Mouse (Mus musculus): ENCODE measurements around the gene Slc7a4. TPM values are rescaled to one million over a fixed set of nuclear protein-coding genes. Genes with fewer than 3 reads are reported as not detected.
A peak's percentile ranks its signal among the peaks of the same experiment; 100 is the strongest.
"Not testable (repeated sequence)": the region's sequence is repeated elsewhere in the genome, so short reads cannot be mapped to it uniquely, and the experiment has no call there.

Slc7a4 gene
- total RNA-seq, 4 experiments from 2014 or later: 0.19 to 0.40 TPM; not detected in 2

DNA sequence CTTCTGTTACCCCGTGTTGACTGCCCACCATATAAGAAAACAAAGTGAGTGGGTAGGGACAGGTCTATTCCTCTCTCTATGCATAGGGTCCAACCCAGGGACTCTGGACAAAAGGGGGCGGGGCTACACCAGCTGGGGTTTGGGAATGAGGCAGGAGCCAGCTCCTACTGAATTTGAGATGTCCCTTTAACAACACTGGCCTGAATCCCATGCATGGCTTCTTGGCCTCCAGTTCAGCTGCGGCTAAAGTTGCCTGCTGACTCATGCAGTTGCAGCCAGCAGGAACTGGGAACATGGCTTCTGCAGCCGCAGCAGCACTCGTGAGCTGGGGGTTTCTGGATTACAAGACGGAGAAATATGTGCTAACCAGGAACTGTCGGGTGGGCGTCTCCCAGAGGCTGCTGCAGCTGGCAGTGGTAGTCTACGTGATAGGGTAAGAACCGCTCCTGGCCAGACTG is 21.2 kb downstream of the Slc7a4 start, which contains the start of gene P2rx6:
Gene P2rx6 (plus strand): TSS at position 135 of the 458 bp plus-strand sequence.
- DNase-seq (ENCODE audit: low spot score in 2 of 2): peak; percentile 62 to 71

DNA sequence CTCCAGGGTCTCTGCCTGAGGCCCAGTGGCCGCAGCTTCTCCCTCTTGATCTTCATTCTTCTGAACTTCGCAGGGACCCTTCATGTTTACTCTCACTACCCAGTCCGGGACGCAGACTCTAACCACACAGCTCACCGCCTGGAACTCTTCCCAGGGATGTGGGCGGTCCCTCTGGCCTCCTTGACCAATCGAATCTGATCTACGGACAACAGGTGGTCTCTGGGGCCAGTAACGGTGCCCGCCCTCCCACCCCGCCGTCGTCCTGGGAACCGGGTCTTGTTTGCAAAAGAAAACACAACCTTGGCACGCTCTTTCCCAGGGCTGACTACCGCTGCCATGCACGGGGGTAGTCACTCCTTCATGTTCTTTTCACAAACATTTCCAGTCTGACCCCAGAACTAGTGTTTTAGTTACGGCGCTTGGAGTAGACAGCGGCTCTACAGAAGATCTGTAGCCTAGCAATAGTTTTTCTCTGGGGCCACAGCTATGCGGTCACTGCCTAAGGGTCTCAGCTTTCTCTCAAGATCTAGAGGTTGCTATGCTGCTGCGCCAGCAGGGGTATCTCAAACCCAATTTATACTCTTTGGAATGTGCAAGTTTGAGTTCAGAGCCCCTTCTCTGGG is 21.8 kb downstream of the Slc7a4 start, which contains the start of gene Lrrc74b:
Gene Lrrc74b (minus strand): TSS at position 120 of the 623 bp plus-strand sequence.
- DNase-seq (ENCODE audit: low spot score in 2 of 2): peak; percentile 77 to 81

DNA sequence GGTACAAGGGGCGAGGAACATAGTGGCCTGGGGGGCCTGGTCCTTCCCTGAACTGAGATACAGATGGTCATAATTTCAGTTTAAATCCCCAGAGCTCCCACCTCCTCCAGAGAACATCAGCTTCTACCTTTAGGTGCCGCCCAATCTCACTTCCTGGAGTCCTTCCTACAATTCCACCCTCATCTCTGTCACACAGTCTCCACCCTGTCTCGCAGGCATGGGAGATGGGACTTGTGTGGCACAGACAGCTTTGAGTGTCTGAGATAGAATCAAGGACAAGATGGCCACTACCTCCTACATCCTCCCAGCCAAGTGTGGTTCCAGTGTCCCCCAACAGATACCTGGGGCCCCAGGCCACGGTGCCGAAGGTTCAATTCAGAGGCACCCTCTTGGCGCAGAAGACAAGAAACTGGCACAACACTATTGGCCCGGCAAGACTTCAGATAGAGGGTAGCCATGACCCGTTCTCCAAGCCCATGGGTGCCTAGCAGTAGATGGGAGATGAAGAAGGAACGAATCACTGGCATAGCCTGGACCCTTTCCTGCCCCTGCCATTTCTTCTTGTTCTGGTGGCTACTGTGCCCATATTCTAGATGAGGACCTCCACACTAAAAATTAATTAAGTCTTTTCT is 23.5 kb downstream of the Slc7a4 start:
- DNase-seq (ENCODE audit: low spot score in 2 of 2): no peak

DNA sequence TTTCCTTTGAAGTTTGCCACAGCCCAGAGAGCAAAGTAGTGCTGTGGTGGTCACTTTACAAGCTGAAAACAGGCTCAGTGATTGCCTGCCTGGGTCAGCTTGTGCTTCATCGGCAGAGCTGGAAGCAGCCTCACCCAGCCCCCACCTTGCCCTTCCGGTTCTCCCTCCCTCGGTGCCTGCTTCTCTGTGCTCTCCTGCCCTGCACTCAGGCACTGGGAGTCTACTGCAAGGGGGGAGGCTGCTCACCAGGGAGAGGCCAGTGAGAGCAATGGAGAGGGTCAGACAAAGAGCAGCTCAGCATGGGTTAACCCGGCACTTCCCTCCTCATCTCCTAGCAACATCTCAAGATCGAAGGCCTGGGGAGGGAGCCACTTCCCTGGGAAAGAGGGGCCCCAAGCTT is 24.2 kb downstream of the Slc7a4 start:
- DNase-seq (ENCODE audit: low spot score in 2 of 2): no peak

DNA sequence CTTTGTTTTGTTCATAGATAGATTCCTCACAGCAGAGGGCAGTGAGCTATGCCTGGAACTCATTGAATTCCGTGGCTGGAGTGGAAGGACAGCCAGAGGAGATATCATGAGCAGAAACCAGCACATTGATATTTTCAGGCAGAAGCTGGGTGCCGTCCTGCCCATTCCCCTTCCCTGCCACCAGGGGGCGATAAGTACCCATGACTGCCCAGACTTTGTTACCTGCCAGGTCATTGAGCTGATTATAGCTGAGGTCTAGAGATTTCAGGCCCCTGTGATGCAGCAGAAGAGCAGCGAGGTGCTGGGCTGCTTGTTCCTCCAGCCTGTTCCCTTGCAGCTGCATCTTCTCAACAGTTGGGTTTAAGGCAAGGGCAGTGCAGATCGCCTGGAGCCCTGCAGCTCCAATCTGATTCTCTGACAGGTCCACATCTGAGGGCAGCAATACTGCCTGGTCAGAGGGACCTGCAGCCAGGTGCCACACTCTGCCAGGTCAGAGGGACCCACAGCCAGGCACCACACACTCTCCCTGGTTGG is 25.0 kb downstream of the Slc7a4 start:
- DNase-seq (ENCODE audit: low spot score in 2 of 2): peak; percentile 46 to 51

DNA sequence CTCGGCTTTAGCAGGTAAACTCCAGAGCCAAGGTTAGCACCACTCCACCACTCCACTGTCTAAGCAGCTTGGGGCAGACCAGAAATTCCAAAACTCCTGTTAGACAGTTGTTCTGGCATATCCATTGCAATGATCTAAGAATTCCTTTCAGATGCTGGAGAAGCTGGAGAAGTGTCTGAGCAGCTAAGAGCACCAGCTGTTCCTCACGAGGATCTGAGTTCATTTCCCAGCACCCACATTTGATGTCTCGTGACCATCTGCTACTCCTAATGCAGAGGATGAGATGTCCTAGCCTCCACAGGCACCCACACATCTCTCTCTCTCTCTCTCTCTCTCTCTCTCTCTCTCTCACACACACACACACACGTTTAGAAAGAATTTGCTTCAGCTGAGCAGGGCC is 26.1 kb downstream of the Slc7a4 start:
- no peak for DNase-seq (ENCODE audit: low spot score in 2 of 2)

DNA sequence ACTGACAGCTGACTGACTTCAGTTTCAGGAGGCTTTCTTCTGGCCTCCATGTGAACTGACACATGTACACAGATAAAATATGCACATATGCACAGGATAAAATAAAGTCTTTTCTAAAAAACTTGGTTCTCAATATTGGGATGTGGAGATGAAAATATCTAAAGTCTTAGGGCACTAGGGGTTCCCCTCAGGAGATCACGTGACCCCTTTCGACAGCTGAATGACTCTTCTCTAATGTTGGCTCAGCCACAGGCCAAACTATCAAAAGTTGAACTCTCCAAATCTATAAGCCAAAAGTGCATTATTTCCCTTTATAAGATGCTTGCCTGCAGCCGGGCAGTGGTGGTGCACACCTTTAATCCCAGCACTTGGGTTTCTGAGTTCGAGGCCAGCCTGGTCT is 26.8 kb downstream of the Slc7a4 start:
- no peak for DNase-seq (ENCODE audit: low spot score in 2 of 2)

DNA sequence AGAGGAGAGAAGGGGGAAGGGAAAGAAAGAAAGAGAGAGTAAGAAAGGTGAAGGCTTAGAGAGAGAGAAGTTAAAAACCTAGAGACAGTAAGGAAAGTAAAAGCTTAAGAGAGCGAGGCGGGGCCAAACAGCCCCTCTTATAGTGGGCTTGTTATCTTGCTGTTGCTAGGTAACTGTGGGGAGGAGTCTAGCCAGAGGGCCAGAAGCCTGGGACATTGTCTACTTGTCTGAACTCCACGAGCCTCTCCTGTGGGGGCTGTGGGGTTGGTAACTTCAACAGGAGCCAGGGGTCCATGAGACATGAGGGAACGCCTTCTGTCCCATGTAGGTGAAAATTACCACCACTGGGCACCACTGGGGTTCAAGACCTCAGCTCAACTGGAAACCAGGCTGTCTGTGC is 28.3 kb downstream of the Slc7a4 start:
- DNase-seq (ENCODE audit: low spot score in 2 of 2): not testable (repeated sequence)

DNA sequence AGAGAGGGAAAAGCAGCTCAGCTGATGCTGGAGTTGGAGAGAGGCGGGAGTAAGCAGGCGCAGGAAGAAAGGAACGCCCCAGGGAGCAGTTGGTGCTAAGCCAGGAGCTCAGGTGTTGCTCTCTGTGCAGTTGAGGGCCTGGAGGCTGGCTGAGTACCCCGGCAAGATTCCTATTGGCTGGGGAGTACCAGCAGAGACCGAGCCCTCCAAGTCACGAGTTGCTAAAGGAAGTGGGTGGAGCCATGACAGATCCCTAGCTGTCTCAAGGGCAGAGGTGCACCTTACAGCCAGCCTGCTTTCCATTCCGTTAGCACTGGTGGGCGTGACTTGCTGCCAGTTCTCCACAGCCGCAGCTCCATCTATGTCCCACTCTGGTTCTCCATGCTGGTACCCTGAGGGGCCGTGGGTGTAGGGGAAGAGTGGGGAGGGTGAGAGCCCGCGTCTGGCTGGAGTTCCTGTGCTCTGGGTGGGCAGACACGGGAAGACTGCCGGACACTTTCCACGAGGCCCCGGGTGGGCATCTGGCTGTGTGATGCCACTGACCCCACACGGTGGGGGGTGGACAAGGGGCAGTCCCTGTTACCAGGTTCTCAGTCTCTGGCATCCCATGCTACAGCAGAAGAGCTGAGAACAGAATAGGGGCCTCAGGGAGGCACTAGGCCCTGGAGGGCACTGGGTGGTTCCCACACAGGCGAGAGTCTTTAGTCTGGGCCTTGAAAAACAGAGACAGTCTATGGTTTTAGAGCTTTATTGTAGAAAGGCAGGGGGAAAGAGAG is 28.9 kb downstream of the Slc7a4 start:
- no peak for DNase-seq (ENCODE audit: low spot score in 2 of 2)

DNA sequence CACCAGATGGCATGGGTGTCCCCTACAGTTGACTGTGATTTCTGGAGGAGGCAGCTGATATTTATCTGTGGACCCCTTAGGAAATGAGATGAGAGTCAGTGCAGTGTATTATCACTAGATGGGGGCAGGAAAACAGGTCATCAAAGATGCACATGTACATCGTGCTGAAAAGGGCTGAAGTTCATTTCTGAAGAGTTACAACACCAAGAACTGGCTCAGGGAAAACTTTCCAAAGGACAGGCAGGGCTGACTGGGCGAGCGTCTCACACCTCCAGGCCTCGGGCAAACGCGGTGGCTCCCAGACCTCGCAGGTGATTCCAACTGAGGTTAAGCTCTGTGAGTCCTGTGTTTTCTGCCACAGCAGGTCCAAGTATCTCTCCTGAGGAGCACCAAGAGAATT is 30.2 kb downstream of the Slc7a4 start:
- DNase-seq (ENCODE audit: low spot score in 2 of 2): no peak

DNA sequence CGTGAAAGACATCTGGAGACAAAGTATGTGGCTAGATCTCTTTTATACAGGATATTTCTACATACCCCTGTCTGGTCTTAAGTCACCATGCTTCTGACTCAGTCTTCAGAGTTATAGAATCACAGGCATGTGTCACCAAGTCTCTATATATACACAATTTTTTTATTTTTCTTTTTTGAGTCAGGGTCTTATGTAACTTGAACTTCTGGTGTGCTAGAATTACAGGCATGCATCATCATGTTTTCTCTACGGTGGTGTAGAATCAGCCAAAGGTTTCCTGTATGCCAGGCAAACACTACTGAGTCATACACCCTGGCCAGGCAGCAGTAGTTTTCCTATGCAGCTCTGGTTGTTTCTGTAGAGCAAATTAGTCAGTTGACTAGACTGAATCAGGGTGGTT is 40.4 kb downstream of the Slc7a4 start:
- no peak for DNase-seq (ENCODE audit: low spot score in 2 of 2)

DNA sequence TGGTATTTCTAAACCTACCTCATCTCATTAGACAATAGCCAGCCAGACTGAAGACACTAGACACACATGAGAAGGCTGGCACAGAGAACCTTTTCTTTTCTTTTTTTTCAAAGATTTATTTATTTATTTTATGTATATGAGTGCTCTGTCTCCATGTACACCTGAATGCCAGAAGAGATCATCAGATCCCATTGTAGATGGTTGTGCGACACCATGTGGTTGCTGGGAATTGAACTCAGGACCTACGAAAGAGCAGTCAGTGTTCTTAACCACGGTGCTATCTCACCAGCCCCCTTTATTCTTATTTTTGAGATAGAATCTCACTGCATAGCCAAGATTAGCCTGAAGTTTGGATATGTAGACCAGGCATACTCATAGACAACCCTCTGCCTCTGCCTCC is 46.4 kb downstream of the Slc7a4 start:
- DNase-seq (ENCODE audit: low spot score in 2 of 2): no peak

DNA sequence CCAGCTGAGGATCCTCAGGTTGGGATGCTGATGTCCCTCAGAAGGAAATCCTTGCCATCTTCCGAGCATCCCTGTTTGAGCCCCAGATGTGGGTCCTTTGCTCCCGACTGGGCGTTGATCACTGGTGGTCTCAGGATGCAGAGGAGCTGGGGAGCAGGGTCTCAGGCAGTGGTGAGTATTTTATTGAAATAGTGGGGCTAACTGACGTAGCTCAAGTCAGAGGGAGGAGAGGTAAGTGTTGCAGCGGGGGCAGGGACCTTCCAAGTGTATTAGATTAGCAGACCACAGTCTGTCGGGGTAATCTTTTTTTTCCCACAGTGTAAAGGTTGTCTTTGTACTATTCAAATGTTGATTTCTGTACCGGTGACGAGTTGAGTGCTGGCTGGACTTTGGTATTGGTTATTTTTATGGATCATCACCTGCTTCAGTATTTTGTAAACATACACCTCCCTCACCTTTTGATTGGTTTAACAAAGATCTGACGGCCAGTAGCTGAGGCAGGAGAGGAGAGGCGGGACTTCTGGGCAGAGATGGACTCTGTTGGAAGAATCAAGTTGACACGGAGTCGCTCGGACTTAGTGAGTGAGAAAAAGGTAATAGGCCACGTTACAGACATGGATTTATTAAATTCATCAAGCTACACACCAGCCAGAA is 50.2 kb downstream of the Slc7a4 start:
- DNase-seq (ENCODE audit: low spot score in 2 of 2): no peak

DNA sequence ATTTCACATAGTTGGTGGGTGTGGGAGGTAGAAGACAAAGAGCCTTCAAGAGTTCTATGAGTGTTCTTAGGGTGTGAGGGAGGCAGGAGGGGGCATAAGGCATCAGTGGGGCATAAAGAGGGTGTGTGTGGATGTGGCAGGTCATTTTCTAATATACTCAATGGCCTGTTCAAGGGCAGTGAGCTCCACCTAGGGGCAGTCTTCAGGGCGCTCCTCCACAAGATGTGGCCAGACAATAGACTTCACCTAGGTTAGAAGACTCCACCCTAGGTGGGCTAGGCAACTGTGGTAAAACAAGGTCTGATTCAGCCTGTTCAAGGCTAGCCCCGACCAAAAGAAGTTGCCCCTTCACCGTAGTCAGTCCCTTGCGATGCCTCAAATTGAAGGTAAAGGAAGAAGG is 50.7 kb downstream of the Slc7a4 start:
- DNase-seq (ENCODE audit: low spot score in 2 of 2): no peak

DNA sequence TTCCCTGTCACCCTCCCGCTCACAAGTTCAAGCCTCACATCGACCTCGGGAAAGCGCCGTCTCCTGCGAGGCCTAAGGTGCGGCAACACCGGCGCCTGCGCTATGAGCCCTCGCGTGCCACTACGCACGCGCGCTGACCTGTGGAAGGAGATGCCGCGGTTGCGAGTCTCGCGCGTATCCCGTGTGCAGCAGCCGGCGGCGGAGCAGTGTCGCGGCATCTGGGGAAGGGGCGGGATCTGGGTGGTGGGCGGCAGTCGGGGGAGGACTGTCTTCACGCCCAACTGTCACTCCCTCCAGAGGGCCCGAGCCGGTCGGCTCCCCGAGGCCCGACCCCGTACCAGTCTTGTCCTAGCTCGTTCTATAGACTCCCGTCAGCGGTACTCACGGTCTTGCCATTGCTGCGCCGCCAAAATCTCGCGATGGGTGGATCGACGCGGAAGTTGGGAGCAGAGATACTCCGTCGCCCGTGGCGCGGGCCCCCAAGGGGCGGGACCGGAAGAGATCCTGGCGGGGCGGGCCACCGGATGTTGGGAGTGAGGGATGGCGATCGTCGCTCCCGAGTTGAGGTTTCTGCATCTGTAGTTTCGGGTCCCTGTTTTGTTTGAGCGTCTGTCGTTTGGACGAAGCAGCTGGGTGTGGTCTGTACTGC is 52.2 kb downstream of the Slc7a4 start, which contains the start of gene Thap7:
Gene Thap7 (minus strand): TSS at position 497 of the 649 bp plus-strand sequence.
- peak; percentile 95 to 96 for DNase-seq (ENCODE audit: low spot score in 2 of 2)

DNA sequence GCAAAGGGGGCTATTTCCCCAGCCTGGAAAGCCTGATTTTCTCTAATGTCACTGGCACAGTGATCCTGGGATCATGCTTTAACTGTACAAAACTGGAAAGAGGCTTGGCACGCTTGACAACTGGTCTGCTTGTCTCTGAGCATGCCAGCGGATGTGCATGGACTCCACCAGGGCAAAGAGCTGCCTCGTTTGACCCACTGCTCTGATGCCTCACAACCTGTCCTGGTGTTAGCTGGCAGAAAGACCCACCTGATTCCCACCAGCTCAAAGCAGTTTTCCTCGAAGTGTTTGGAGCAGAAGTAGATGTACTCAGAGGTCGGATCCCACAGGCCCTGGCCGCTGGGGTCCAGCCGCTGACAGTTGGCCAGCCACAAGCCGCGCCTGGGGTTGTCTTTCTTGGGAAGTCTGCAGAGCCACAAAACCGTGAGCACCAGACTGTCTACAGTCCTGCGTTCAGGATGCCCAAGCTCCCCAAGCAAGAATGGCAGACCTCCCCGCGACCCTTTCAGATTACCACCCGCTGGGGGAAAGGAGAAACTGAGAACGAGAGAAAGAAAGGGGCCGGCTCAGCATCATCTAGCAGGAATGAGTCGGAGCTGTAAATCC is 52.9 kb downstream of the Slc7a4 start:
- no peak for DNase-seq (ENCODE audit: low spot score in 2 of 2)

DNA sequence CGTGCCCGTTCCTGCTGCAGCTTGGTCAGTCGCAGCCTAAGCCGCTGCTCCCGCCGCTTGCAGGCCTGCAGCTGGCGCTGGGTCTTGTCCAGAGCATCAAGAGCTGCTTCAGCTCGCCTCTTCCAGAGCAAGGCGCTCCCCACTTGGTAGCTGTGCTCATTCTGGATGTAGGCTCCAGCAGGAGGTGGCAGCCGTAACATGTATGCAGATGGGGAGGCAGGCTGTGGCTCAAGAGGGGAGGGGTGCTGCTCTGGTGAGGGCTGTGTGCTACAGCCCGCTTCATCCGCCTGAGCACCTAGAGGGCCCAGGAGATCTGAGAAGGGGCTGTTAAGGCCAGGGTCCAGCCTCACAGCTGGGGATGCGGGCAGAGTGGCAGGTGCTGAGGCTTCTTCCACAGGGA is 54.7 kb downstream of the Slc7a4 start:
- no peak for DNase-seq (ENCODE audit: low spot score in 2 of 2)

DNA sequence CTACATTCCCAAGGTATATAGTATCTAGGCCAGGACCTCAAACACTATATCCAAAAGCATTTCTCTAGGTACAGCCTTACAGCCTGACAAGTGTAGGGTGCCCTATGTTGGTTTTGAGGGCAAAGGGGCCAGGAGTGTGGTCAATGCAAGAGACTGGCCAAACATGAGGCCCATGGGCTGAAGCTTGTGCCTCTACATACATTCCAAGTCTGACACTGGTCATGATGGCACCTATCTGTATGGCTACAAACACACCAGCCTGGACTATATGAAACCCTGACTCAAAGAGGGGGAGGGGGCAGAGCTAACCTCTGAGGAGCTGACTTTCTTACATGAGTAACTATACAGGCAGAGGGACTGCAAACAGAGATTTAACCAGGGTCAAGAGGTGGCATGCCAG is 55.4 kb downstream of the Slc7a4 start:
- no peak for DNase-seq (ENCODE audit: low spot score in 2 of 2)

DNA sequence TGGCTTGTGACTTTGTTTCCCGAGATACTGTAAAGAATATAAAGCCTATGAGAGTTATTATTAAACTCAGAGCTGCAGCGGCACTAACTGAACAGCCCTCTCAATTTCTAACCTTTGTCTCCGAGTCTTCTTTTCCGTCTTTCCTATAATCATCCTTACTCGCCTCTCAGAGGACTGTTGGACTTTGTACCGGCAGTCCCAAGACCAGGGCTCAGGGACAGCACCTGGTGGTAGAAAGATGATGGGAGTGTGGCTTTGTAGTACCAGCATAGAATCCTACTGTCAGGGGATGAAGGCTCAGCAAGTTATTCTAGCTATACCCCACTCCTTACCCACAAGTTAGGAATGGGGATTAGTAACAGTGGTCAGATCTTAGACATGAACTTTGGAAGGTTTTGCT is 56.8 kb downstream of the Slc7a4 start:
- no peak for DNase-seq (ENCODE audit: low spot score in 2 of 2)

DNA sequence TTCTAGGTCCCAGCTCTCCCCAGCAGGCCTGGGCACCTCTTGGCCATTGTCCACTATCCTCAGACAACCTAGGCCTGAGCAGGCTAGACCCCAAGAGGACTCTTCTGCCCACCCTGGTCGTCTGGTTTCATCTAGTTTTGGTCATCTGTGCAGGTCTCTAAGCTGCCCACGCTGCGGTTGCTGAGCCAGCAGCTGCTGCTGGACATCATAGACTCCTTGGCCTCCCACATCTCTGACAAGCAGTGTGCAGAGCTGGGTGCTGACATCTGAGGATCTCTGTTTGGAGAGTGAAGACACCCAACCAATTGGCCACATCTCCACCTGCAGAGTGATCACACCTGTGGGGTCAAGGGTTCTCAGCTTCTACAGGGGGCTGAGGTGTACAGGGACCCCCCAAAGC is 57.5 kb downstream of the Slc7a4 start:
- DNase-seq (ENCODE audit: low spot score in 2 of 2): no peak

DNA sequence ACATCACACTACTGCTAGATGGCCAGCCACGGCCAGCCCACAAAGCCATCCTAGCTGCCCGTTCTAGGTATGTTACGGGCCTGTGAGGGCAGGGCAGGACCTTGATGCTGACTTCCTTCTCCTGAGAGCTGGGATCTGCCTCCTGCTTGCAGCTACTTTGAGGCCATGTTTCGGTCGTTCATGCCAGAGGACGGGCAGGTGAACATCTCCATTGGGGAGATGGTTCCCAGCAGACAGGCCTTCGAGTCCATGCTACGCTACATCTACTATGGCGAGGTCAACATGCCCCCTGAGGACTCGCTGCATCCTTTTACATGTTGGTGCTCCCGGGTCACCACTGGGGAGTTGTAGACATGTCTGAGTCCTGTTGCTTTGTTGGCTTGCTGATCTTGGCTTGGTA is 58.9 kb downstream of the Slc7a4 start:
- DNase-seq (ENCODE audit: low spot score in 2 of 2): no peak

Measured in gastrocnemius, adult 8-10 months (tissue).